Mouse (Mus musculus): ENCODE data around the gene Olfr1391. TPM values are rescaled to one million over a fixed set of nuclear protein-coding genes. Genes with fewer than 3 reads are reported as not detected.
"Not testable (repeated sequence)": the region's sequence is repeated elsewhere in the genome, so short reads cannot be mapped to it uniquely, and the experiment has no call there.

Gene Olfr1391
- not detected for total RNA-seq (2021)
- long read RNA-seq, experiment 1 = 0 reads
- long read RNA-seq, experiment 2 = 0 reads

GRCm38 (mm10) chr11:49322442-49322841, at the start of gene Olfr1391:
Gene Olfr1391, plus strand, starts transcription at chr11:49322742.
- DNase-seq = no peak

GRCm38 (mm10) chr11:49273834-49274519, 48.6 kb upstream of the Olfr1391 start:
- DNase-seq = no peak

- no peak for DNase-seq
Measured at GRCm38 (mm10) chr11:49278222-49278621, 44.3 kb upstream of the Olfr1391 start, which contains the start of gene Olfr1393. Gene Olfr1393, plus strand, starts transcription at chr11:49278304.

DNA sequence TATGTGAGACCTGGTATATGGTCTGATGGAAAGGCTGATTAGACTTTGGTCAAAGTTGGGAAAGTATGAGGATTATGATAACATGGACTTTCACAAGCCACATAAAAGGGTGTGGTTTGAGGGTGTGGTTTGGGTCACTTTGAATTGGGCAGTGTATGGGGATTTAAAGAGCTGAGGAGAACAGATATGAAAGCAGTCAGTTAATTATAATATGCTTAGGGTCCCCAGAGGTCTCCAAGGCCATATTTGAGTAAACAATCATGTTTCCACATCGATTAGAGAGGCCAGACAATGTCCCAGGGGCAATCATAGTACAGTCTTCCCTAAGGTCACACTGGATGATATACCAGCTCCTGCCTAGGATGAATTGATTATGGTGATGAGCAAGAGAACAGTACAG, 37.6 kb upstream of the Olfr1391 start, which contains the start of gene Olfr1392:
Gene Olfr1392 (plus strand): TSS at position 301 of the 400 bp plus-strand sequence.
- DNase-seq = not testable (repeated sequence)

GRCm38 (mm10) chr11:49287251-49287650, 35.3 kb upstream of the Olfr1391 start:
- DNase-seq = no peak

DNA sequence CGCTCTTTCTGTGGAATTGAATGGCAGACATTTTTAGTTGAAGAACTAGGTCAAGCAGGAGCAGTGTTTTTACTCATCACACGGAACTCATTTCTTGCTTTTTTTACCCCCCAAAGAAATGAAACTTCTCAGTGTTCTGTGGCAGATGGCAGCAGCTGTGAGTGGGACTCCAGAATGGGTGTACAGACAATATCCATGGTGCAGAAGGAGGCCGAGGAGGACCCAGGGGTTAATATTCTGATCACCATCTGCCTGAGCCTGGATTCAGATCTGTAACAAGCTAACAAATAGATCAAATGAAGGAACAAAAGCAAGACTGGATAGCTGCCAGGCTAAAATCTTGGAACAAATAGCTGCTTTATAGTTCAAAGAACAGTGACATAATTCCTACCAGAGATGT, 29.8 kb upstream of the Olfr1391 start:
- no peak for DNase-seq

- DNase-seq = no peak
Measured at GRCm38 (mm10) chr11:49304441-49304840, 18.1 kb upstream of the Olfr1391 start, which contains the start of gene Olfr10. Gene Olfr10, plus strand, starts transcription at chr11:49304741.

- not testable (repeated sequence) for DNase-seq
Measured at GRCm38 (mm10) chr11:49308547-49308946, 14.0 kb upstream of the Olfr1391 start.

DNA sequence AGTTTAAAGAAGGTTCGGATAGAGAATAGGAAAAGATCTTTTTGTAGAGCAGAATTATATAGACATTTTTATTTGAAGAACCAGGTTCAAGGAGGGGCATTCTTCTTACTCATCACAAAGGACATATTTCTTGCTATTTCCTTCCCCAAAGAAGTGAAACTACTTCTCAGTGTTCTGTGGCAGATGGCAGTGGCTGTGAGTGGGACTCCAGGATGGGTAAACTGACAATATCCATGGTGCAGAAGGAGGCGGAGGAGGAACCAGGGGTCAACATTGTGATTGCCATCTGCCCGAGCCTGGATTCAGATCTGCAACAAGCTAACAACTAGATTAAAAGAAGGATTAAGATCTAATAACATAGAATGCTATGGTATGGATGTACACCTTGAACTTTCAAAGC, 4.2 kb downstream of the Olfr1391 start:
- DNase-seq = no peak

GRCm38 (mm10) chr11:49329686-49330085, 7.1 kb downstream of the Olfr1391 start:
- DNase-seq = no peak

- DNase-seq = no peak
Measured at GRCm38 (mm10) chr11:49334888-49335287, 12.3 kb downstream of the Olfr1391 start, which contains the start of gene Olfr1390. Gene Olfr1390, plus strand, starts transcription at chr11:49335188.

GRCm38 (mm10) chr11:49337150-49337832, 14.7 kb downstream of the Olfr1391 start:
- no peak for DNase-seq

Other genes starting within 250 kb of the Olfr1391 start
- 1 to 10 TPM; 5.2 to 5.7 TPM for gene Ifi47, start 246.2 kb upstream of the Olfr1391 start, total RNA-seq (2021)
- under 1 TPM; 0.27 to 0.45 TPM for gene Olfr1396, start 207.9 kb upstream of the Olfr1391 start, total RNA-seq (2021)
- gene Olfr1395, start 180.5 kb upstream of the Olfr1391 start, total RNA-seq (2021) = not detected
- not detected for gene Olfr1394, start 168.4 kb upstream of the Olfr1391 start, total RNA-seq (2021)
- gene Btnl9, start 135.6 kb upstream of the Olfr1391 start, total RNA-seq (2021) = 10 to 100 TPM; 34.5 to 37.6 TPM
- gene Zfp62, start 119.5 kb upstream of the Olfr1391 start, total RNA-seq (2021) = 10 to 100 TPM; 29.8 to 38.1 TPM
- 100 to 1,000 TPM in 1 of 2 experiments, 10 to 100 TPM in 1; 87.9 to 101 TPM for gene Mgat1, start 78.6 kb upstream of the Olfr1391 start, total RNA-seq (2021)
- gene Olfr1393, start 44.4 kb upstream of the Olfr1391 start, total RNA-seq (2021) = not detected
- gene Olfr1392, start 37.5 kb upstream of the Olfr1391 start, total RNA-seq (2021) = not detected
- not detected for gene Olfr10, start 18.0 kb upstream of the Olfr1391 start, total RNA-seq (2021)
- gene Olfr1390, start 12.4 kb downstream of the Olfr1391 start, total RNA-seq (2021) = not detected
- not detected for gene Olfr1389, start 100.3 kb downstream of the Olfr1391 start, total RNA-seq (2021)
- under 1 TPM in 1 of 2 experiments, not detected in 1; 0.21 TPM for gene Olfr1388, start 113.9 kb downstream of the Olfr1391 start, total RNA-seq (2021)
- not detected for gene Olfr1387, start 132.6 kb downstream of the Olfr1391 start, total RNA-seq (2021)
- gene Olfr1386, start 142.3 kb downstream of the Olfr1391 start, total RNA-seq (2021) = not detected
- not detected for gene Olfr1385, start 166.3 kb downstream of the Olfr1391 start, total RNA-seq (2021)
- not detected for gene Olfr1384, start 184.0 kb downstream of the Olfr1391 start, total RNA-seq (2021)
- not detected for gene Olfr1383, start 196.9 kb downstream of the Olfr1391 start, total RNA-seq (2021)
- not detected for gene Olfr1382, start 205.5 kb downstream of the Olfr1391 start, total RNA-seq (2021)
- not detected for gene Olfr1381, start 220.7 kb downstream of the Olfr1391 start, total RNA-seq (2021)
- gene Olfr1380, start 234.1 kb downstream of the Olfr1391 start, total RNA-seq (2021) = not detected

Measured in adrenal gland, postnatal 10 days (tissue).